ENCODE assay signal across 16 mouse cellular contexts in genomic region chr8:115696661-115697060, GRCm38 (mm10).
"Had no signal": no experiment of that assay in that cellular context is flagged by ENCODE, and none has a peak within 500 bp of the region (broad histone marks: within the 10 kb centered on the region; RNA-seq: fewer than 3 reads in every experiment).

No protein-coding gene starts in this region.

- H3K36me3 ChIP-seq: liver, embryonic 15.5 days; midbrain, embryonic 13.5 days; neural tube, embryonic 15.5 days had no signal

- H3K4me1 ChIP-seq: liver, embryonic 15.5 days; midbrain, embryonic 13.5 days; neural tube, embryonic 15.5 days had no signal

- H3K4me2 ChIP-seq: limb, embryonic 13.5 days; liver, embryonic 11.5 days; liver, embryonic 15.5 days; lung, embryonic 14.5 days; midbrain, embryonic 13.5 days; neural tube, embryonic 15.5 days had no signal

- H3K4me3 ChIP-seq: layer of hippocampus, adult 2 months; limb, embryonic 13.5 days; liver, embryonic 15.5 days; midbrain, embryonic 13.5 days; myocyte; neural tube, embryonic 15.5 days had no signal

- H3K9me3 ChIP-seq: limb, embryonic 13.5 days; liver, embryonic 15.5 days; midbrain, embryonic 13.5 days; neural tube, embryonic 15.5 days had no signal

- H3K27ac ChIP-seq: layer of hippocampus, adult 2 months; limb, embryonic 13.5 days; liver, embryonic 15.5 days; midbrain, embryonic 13.5 days; neural tube, embryonic 15.5 days had no signal

- H3K27me3 ChIP-seq: liver, embryonic 15.5 days; neural tube, embryonic 15.5 days had no signal

- H3K9ac ChIP-seq: limb, embryonic 13.5 days; liver, embryonic 15.5 days; lung, embryonic 14.5 days; midbrain, embryonic 13.5 days; neural tube, embryonic 15.5 days had no signal

- DNase-seq: kidney, postnatal 10 days; kidney, postnatal 4 days; left cerebral cortex, postnatal 4 days; lung, embryonic 14.5 days; lung, postnatal 14 days; right cerebral cortex, adult 18-20 months; right cerebral cortex, postnatal 25 days; thymus, adult 18-20 months; thymus, postnatal 14 days had no signal

- ATAC-seq: midbrain, embryonic 13.5 days had no signal
